21 mouse cellular contexts compared by ENCODE assay signal in genomic region chr10:126182386-126182785, GRCm38 (mm10).
A peak's percentile ranks its signal among the peaks of the same experiment; 100 is the strongest.
DNase-seq lines count a peak whose midpoint lies in the region; ATAC-seq and TF ChIP-seq lines count a peak whose summit lies in the region.
"Had no signal": no experiment of that assay in that cellular context is flagged by ENCODE, and none has a peak within 500 bp of the region (broad histone marks: within the 10 kb centered on the region; RNA-seq: fewer than 3 reads in every experiment).

No protein-coding gene starts in this region.

- H3K27me3 ChIP-seq in hindbrain, embryonic 14.5 days (ENCODE audit: control insufficient read depth, insufficient read depth, low read length) = no peaks in the 10 kb centered on the region
- no peaks in the 10 kb centered on the region for H3K27me3 ChIP-seq in hindbrain, embryonic 12.5 days
- H3K27me3 ChIP-seq: embryonic facial prominence, embryonic 12.5 days; forebrain, embryonic 12.5 days had no signal

- peaks cover 7% of the 10 kb centered on the region; the same call in 1 of the 2 replicates for H3K9me3 ChIP-seq in hindbrain, embryonic 14.5 days (ENCODE audit: control insufficient read depth, low read length)
- no peaks in the 10 kb centered on the region for H3K9me3 ChIP-seq in hindbrain, embryonic 12.5 days (replicated peaks)
- H3K9me3 ChIP-seq in ES-E14 (ENCODE audit: control insufficient read depth, insufficient read depth, low read depth, low read length) = no peaks in the 10 kb centered on the region
- H3K9me3 ChIP-seq: embryonic facial prominence, embryonic 10.5 days; embryonic facial prominence, embryonic 12.5 days; forebrain, embryonic 12.5 days had no signal

- H3K4me3 ChIP-seq in hindbrain, embryonic 14.5 days (replicated peaks; ENCODE audit: low read length) = no peak overlapping the region
- no peak overlapping the region for H3K4me3 ChIP-seq in hindbrain, embryonic 12.5 days
- H3K4me3 ChIP-seq in ES-E14 (ENCODE audit: insufficient read depth in 1 of 2, low read depth in 1 of 2, low read length in 2 of 2, poor library complexity in 1 of 2, severe bottlenecking in 1 of 2) = no peak overlapping the region
- H3K4me3 ChIP-seq: embryonic facial prominence, embryonic 10.5 days; embryonic facial prominence, embryonic 12.5 days; forebrain, embryonic 12.5 days had no signal

- H3K4me1 ChIP-seq in hindbrain, embryonic 14.5 days (replicated peaks; ENCODE audit: control insufficient read depth, insufficient read depth, low read length) = no peaks in the 10 kb centered on the region
- no peaks in the 10 kb centered on the region for H3K4me1 ChIP-seq in hindbrain, embryonic 12.5 days
- H3K4me1 ChIP-seq in ES-E14 (ENCODE audit: control insufficient read depth in 2 of 2, insufficient read depth in 2 of 2, low read length in 2 of 2, poor library complexity in 1 of 2) = 0 out of 4 replicates have a peak, but pooled peaks cover 0 to 2% of the 10 kb centered on the region in 2 experiments
- H3K4me1 ChIP-seq: embryonic facial prominence, embryonic 10.5 days; embryonic facial prominence, embryonic 12.5 days; forebrain, embryonic 12.5 days had no signal

- no peak overlapping the region for H3K4me2 ChIP-seq in hindbrain, embryonic 14.5 days (replicated peaks)
- H3K4me2 ChIP-seq in hindbrain, embryonic 12.5 days (replicated peaks) = no peak overlapping the region
- H3K4me2 ChIP-seq: embryonic facial prominence, embryonic 12.5 days; forebrain, embryonic 12.5 days had no signal

- no peak overlapping the region for H3K27ac ChIP-seq in hindbrain, embryonic 14.5 days
- no peak overlapping the region for H3K27ac ChIP-seq in hindbrain, embryonic 12.5 days
- H3K27ac ChIP-seq in ES-E14 (ENCODE audit: insufficient read depth, low read depth, low read length, poor library complexity, severe bottlenecking) = no peak overlapping the region
- H3K27ac ChIP-seq: embryonic facial prominence, embryonic 10.5 days; embryonic facial prominence, embryonic 12.5 days; forebrain, embryonic 12.5 days had no signal

- DNase-seq in hindbrain, embryonic 14.5 days (ENCODE audit: low spot score) = peak; percentile 9
- DNase-seq in ES-CJ7 (ENCODE audit: low read depth, low spot score) = peak; percentile 52
- DNase-seq in ES-E14 (ENCODE audit: low read depth, low spot score) = peak; percentile 60
- peak; percentile 76 for DNase-seq in ZHBTc4 (ENCODE audit: low read depth, low spot score)
- no peak for DNase-seq in right cerebral cortex, postnatal 10 days (ENCODE audit: low spot score in 2 of 2)
- DNase-seq in gastrocnemius, postnatal 25 days = no peak
- DNase-seq: adrenal gland, adult 2 months; adrenal gland, postnatal 10 days; adrenal gland, postnatal 25 days; cerebellum, adult 11 months; cerebellum, adult 18-20 months; cerebellum, adult 8-10 months; cerebellum, adult 9-11 months; cerebellum, postnatal 14 days; cerebellum, postnatal 36 days had no signal

- no peaks in the 10 kb centered on the region for H3K36me3 ChIP-seq in hindbrain, embryonic 14.5 days (replicated peaks; ENCODE audit: control insufficient read depth, insufficient read depth)
- H3K36me3 ChIP-seq in hindbrain, embryonic 12.5 days = no peaks in the 10 kb centered on the region
- H3K36me3 ChIP-seq in ES-E14 (ENCODE audit: control insufficient read depth, insufficient read depth, low read length, poor library complexity, severe bottlenecking) = no peaks in the 10 kb centered on the region
- H3K36me3 ChIP-seq: embryonic facial prominence, embryonic 10.5 days; embryonic facial prominence, embryonic 12.5 days; forebrain, embryonic 12.5 days had no signal

- WGBS in hindbrain, embryonic 14.5 days = 76% methylated on average over 2 of the region's 2 CpGs
- 79% methylated on average over 2 of the region's 2 CpGs for WGBS in hindbrain, embryonic 12.5 days

- in situ Hi-C loops in ES-E14 (cut with MboI; ENCODE audit: low sequenced_read_pairs in 2 of 2, unreplicated experiment in 2 of 2) = no loop called here

- no peak for ATAC-seq in hindbrain, embryonic 14.5 days (ENCODE audit: low FRiP score)
- no peak for ATAC-seq in hindbrain, embryonic 12.5 days (ENCODE audit: low FRiP score)
- ATAC-seq: forebrain, embryonic 14.5 days; forebrain, embryonic 16.5 days had no signal

- H3K9ac ChIP-seq in hindbrain, embryonic 14.5 days = no peak overlapping the region
- H3K9ac ChIP-seq in hindbrain, embryonic 12.5 days = no peak overlapping the region
- no peak overlapping the region for H3K9ac ChIP-seq in ES-E14 (ENCODE audit: insufficient read depth, low read depth, low read length, poor library complexity, severe bottlenecking)
- H3K9ac ChIP-seq: embryonic facial prominence, embryonic 12.5 days; forebrain, embryonic 12.5 days had no signal

TF ChIP-seq in ES-E14, 5 proteins besides CTCF, POLR2A, EP300 and RAD21:
- TF ChIP-seq MAFK (IDR thresholded peaks at IDR 0.05; ENCODE audit: insufficient read depth, low read depth, low read length) (no peak), HCFC1 (IDR thresholded peaks at IDR 0.05; ENCODE audit: borderline replicate concordance, insufficient read depth, low read length) (no peak), ZC3H11A (IDR thresholded peaks at IDR 0.05; ENCODE audit: borderline replicate concordance, low read depth, low read length) (no peak), ZNF384 (IDR thresholded peaks at IDR 0.05; ENCODE audit: low read depth, low read length) (no peak), CHD2 (IDR thresholded peaks at IDR 0.05; ENCODE audit: low read depth, low read length) (no peak)

Comparison
In these comparisons a context has a peak if more than half of its experiments do, and no peak if none do; other contexts are left out.
1. DNase-seq: peak in hindbrain, embryonic 14.5 days (single experiment), ES-CJ7 (single experiment), ES-E14 (single experiment) and ZHBTc4 (single experiment); none in right cerebral cortex, postnatal 10 days (0 of 2) and gastrocnemius, postnatal 25 days (single experiment).